Mouse (Mus musculus) hindlimb bud, embryonic 11.5 days (tissue): Measurements from ENCODE around the gene Myb.
"Not testable (repeated sequence)": the region's sequence is repeated elsewhere in the genome, so short reads cannot be mapped to it uniquely, and the experiment has no call there.

Experiments
- DNase-seq: peaks from one replicate; pipeline ENCODE4 v3.0.0-alpha.2; 2012; ENCODE audit warnings: low read depth, low spot score; ENCODE audit errors: extremely low spot score

The Myb gene

DNA sequence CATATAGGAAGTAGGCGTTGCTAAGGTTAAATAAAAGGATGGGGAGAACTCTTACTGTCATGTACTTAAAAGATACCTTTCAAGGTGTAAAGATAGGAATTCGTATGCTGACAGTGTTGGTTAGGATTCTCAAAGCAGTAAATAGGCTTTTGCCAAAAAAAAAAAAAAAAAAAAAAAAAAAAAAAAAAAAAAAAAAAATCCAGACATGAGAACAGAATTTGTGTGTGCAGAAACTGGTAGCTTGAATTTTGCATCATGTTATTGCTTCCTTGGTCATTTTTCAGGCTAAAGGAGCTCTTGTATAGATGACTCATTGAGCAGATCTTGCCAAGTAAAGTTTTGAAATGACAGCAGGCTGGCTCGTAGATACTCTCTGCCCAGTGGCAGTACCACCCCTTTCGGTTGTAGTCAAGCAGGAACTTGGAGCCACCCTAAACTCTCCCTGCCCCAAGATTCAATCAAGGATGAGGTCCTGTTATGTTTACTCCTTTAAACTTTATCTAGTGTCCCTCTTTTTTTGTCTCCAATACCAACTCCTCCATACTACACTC is 11.9 kb upstream of the Myb start:
- DNase-seq, result no peak

DNA sequence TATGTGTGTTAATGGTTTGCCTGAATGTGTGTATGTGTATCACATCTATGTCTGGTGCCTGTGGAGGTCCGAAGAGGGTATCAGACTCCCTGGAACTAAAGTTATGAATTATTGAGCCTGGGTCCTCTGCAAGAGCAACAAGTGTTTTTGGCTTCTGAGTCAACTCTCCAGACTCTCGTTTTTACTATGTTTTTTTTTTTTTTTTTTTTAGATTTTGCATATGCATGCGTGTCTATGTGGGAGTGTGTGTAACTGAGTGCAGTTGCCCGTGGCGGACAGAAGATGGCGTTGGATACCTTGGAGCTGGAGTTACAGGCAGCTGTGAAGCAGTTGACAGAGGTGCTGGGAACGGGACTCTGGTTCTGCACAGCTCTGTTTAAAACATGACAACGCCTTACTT is 7.7 kb upstream of the Myb start:
- no peak for DNase-seq

DNA sequence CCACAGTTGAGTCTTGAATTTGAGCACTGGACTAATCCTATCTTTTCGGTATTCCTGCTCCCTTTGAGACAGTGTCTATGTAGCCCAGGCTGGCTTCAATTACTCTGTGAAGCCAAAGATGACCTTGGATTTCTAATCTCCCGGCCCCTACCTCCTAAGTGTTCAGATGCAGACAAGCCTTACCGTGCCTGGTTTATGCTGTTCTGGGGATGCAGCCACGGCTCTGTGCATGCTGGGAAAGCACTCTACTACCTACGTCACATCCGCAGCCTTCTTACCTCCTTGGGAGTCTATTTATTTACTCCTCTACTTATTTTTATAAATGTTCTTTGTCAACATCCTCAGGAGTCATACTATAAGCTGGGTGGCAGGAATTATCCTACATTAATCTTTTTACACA is 7.1 kb upstream of the Myb start:
- no peak for DNase-seq

DNA sequence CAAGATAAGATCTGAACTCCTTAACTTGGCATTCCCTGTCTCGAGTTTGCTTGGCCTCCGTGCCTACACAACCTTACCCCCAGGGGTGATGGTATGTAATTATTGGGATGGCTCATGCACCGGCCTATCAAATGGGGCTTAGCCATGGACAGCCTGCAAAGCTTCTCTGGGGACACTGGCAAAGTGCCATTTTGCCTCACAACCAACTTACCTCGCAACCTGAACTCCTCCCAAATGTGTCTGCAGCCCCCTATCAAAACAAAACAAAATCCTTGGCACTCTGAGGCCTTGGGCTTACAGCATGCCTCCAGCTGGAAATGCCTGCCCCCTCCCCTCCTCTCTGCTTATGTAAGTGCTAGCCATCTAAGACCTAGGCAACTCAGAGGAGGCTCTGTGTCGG is 6.4 kb upstream of the Myb start:
- no peak for DNase-seq

- no peak for DNase-seq
These were observed 4.6 kb upstream of the Myb start for GRCm38 (mm10) chr10:21165411-21165810.

- DNase-seq, result no peak
These were observed 1.3 kb upstream of the Myb start for GRCm38 (mm10) chr10:21162124-21162523.

- no peak for DNase-seq
These were observed 743 bp upstream of the Myb start for GRCm38 (mm10) chr10:21161359-21162094.

GRCm38 (mm10) chr10:21159697-21160394 is 938 bp downstream of the Myb start:
- no peak for DNase-seq

DNA sequence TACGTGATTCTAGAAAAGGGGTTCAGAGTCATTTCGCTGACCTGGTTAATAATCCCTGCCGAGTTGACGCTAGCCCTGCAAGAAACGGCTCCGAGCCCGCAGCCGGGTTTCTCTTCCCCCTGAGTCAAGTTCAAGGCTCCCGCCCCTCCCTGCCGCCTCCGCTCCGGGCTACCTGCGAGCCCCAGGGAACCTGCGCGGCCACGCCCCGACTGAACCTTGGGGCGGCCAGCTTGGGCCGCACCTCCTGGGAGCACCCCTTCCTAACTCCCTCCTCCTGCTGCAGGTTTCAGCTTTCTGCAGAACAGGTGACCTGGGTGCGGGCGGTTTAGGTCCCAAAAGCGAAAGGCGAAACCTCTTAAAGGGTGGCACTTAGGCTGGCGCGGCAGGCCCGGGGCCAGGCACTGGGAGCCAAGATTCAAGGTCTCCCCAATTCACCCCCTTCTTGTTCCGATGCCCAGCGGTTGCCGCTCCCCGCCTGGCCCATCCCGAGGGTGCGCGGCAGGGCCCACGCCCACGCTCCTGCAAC is 1.8 kb downstream of the Myb start:
- DNase-seq, result no peak

GRCm38 (mm10) chr10:21158111-21158917 is 2.5 kb downstream of the Myb start:
- no peak for DNase-seq

DNA sequence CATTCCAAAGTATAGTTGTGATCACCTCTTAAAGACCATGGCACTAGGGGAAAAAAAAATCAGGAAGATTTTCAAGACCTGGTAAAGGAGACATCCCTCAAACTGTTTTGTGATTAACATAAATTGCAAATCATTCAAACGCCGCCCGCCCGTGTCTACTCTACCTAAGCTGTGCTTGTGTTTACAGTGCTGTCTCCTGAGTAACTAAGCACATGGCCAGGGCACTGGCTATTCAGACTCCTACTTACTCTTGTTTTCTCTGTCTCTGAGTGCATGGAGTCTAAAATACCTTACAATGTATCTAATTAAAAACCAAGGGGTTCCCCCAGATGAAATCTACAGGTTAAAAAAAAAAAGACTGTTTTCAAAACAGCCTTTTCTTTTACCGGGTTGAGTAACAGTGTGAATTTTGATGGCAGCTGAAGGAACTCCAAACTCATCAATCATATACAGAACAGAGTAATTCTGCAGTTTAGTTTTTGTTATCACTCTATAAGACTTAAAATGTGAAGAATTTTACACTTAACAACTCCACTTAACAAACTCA is 3.8 kb downstream of the Myb start:
- no peak for DNase-seq

- DNase-seq, result no peak
These were observed 4.4 kb downstream of the Myb start for GRCm38 (mm10) chr10:21156416-21156815.

GRCm38 (mm10) chr10:21154927-21155326 is 5.9 kb downstream of the Myb start:
- no peak for DNase-seq

- no peak for DNase-seq
These were observed 7.4 kb downstream of the Myb start for GRCm38 (mm10) chr10:21153433-21153832.

DNA sequence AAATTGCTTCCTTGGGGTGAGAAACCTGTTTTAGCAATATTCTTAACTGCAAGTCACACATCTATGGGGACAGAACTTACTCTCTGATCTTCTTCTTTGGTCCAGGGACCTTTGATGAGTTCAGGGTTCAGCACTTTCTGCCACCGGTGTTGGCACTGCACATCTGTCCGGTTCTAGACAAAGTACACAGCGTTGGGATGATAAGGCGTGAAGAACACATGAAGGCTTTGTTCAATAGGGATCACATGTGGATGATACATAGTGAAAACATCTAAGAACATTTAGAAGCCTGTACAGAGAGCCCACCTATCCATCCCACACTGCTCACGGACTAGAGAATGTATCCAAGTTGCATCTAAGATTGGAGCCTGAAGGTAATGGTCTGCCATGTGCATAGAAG is 8.0 kb downstream of the Myb start:
- no peak for DNase-seq

DNA sequence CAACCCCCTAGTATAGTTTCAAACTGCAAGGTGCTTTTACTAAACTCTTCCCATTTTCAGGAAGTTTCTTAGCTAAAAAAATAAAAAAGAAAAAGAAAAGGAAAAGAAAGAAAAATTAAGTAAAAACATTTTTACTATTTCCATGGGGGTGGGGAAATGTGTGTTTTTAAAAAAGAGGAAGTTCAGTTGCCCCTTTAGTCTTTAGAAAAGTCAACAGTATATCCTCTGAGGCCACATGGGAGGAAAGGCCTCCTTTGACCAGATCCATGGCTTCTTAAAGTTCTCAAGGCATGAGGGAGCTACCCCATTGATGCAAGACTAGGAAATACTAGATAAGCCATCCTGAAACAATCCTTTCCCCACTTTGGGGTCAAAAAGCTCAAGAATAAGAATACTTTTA is 9.5 kb downstream of the Myb start:
- no peak for DNase-seq

DNA sequence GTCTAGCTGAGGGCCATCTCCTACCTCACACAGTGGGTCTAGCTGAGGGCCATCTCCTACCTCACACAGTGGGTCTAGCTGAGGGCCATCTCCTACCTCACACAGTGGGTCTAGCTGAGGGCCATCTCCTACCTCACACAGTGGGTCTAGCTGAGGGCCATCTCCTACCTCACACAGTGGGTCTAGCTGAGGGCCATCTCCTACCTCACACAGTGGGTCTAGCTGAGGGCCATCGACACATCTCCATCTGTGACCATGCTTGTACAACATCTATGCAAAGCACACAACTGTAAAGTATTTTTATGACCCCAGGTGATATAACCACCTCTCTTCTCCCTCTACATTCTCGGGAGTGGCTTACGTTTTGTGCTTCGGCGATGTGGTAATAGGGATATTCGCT is 10.8 kb downstream of the Myb start:
- not testable (repeated sequence) for DNase-seq

DNA sequence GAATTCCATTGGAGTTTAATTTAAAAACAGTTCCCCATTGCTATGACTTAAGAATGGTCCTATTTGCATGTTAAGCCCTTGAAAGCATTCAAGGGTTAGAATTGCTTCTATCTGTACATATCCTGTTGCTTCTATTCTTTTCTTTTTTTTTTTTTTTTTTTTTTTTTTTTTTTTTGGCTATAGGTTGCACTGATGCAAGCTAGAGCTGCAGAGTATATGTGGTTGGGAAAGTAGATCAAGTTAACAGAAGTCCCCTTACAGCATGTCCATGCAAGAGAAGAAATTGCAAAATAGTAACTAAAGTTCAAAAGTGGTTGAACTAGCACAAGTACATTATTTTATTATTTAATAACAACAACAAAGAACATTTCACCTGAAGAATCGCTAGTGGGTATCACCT is 14.1 kb downstream of the Myb start:
- no peak for DNase-seq

DNA sequence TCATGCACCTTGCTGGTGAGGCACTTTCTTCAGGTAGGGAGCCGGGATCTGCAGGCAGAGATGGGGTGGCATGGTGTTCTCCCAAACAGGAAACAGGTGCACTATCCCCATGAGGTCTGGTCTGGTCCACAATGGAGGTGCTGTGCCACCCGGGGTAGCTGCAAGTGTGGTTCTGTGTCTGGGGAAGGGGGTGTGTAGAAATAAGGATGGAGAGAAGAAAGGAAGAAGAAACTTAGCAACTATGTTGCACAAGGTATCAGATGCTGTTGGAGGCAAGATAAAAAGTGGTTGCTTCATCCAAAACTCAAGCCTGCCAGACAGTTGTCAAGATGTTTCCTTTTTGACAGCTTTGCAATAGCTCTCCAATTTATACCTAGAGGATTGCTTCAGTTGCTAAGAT is 14.5 kb downstream of the Myb start:
- DNase-seq, result no peak

DNA sequence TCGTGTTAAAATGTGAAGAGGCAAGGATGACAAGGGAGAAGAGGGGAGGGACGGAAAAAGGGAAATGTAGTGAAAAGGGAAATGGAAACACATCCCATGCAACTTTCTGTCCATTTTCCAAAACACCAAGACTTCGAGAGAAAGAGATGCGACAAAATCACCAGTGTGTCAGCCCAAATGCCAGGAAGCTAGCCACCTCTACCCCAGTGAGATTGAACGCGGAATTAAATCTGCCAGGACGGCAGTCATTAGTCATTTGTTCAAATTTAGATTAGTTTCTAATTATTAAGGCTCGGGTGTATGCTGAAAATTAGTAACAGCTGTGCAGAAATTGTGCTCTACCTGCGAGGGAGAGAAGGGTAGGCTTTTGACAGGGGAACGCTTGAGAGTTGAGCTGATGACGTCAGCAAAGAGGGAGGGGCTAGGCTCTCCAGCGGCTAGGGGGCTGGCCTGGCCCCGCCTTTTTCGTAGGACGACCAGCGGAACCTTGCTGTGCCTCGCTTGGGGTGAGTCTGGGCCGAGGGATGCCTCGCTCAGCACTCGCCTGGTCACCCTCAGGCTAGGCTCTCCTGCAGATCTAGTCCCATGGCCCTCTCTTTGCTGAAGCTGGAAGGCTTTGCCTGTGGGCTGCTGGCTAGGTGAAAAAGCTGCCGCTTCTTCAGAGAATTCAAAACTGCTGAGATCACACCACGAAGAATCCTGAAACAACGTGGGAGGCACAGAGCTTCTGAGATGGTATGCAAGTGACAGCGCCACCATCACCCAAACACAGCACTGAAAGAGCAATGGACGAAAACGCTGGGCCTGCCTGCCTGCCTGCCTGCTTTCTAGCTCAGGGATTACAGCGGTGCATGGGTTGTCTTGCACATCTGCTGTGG is 15.9 kb downstream of the Myb start:
- DNase-seq, result no peak
